Mouse (Mus musculus) WW6 (cell line): ENCODE results near the gene Pdzrn4.
"Not testable (repeated sequence)": the region's sequence is repeated elsewhere in the genome, so short reads cannot be mapped to it uniquely, and the experiment has no call there.

Experiments
- DNase-seq: peaks from one replicate; pipeline ENCODE4 v3.0.0-alpha.2; 2013; ENCODE audit warnings: low read depth, low spot score

The Pdzrn4 gene

DNA sequence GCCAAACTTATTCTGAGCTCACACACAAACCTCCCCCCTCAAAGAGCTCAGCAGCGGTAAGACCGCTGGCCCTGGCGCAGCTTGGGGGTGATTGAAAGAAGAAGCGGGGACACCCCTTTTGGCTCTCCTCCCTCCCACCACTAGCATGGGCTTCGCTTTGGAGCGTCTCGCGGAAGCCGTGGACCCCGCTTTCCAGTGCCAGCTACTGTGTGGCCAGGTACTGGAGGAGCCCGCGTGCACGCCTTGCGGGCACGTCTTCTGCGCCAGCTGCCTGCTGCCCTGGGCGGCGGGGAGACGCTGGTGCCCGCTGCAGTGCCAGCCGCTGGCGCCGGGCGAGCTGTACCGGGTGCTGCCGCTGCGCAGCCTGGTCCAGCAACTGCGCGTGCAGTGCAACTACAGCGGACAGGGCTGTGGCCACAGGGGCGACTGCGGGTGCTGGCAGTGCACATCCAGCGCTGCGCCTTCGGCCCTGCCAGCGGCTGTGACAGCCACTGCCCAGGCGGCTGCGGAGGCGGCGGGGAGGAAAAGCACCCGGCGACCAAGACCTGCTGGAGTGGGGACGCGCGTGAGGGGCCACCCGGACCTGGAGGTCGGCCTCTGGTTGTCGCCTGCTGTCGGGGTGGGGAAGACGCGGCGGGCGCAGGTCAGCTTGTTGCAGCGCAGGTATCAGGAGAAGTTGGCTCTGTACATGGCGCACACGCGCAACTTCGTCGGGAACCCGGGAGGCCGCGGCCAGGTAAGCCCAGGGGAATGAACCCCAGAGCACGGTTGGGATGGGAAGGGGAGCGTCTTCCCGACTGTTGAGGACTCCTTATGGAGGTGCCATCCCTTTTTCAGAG is at the start of gene Pdzrn4:
TSS of gene Pdzrn4 (plus strand) at position 112 of the 839 bp plus-strand sequence.
- no peak for DNase-seq

- DNase-seq: no peak
Observed at GRCm38 (mm10) chr15:92347426-92347825, 49.3 kb upstream of the Pdzrn4 start.

DNA sequence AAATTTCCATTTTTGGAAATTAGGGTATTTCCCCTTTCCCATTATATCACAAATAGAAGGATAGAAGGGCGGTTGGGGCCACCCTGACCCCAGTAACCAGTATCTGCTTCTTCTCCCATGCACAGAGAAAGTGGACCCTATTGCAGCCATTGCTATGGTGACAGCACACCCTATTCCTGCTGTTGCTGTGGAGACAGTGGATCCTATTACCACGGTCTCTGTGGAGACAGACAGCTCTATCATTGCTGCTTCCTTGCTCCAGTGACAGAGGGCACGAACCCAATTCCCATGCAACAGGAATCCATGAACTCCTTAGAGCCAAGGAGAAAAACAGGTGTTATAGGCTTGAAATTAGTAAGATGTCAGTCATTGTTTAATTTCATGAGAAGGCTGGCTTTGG is 48.8 kb upstream of the Pdzrn4 start:
- no peak for DNase-seq

DNA sequence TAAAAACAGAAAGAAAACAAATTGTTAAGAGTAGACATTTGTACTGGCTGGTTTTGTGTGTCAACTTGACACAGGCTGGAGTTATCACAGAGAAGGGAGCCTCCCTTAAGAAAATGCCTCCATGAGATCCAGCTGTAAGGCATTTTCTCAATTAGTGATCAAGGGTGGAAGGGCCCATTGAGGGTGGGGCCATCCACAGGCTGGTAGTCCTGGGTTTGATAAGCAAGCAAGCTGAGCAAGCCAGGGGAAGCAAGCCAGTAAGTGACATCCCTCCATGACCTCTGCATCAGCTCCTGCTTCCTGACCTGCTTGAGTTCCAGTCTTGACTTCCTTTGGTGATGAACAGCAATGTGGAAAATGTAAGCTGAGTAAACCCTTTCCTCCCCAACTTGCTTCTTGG is 48.2 kb upstream of the Pdzrn4 start:
- not testable (repeated sequence) for DNase-seq

DNA sequence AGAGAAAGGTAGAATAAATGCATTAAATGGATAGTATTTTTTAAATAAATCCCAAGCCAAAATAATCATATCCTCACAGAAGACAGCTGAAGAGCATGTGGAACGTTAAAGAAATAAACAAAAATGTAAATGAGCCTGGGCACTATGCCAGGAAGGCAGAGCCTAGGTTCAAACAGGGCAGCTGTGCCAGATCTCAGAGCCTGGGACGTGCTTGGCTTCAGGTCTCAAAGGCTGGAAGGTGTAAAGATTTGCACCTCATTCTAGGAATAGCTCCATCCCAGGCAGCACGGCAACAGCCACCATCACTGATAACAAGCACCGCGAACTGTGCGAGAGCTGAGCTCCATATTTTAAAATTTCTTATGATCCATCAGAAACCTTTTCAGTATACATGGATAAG is 32.5 kb upstream of the Pdzrn4 start:
- DNase-seq: no peak

DNA sequence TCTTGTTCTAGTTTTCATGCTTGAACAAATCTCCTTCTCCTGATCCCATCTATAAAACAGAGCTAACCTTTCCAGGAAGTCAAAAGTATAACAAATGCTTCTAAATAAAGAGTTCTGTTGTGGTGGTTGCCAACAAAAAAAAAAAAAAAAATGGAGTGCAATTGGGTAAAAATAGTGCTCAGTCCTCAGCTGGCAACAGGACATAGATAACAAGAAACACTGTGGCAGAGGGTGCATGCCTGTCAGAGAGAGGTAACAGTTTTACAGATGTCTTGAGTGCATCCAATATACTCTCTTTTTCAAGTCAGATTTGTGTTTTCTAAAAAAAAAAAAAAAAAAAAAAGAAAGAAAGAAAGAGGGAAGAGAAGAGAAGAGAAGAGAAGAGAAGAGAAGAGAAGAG is 32.1 kb upstream of the Pdzrn4 start:
- DNase-seq: no peak

DNA sequence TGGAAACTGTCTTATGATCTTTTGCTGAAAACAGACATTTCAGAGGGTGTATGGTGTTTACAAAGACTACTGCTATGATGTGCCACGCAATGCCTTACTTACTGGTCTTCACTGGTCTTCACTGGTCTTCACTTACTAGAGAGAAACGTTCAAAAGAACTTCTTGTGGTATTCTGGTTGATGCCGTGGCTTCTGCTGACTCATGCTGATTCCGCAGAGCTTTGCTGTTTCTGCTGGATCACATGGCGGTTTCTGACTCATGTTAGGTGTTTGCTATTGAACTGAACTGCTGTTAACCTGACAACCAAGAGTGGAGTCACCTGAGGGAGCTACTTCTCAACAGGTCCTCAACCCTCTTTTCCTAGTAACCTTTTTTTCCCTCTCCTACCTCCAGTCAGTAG is 1.9 kb upstream of the Pdzrn4 start:
- DNase-seq: no peak

GRCm38 (mm10) chr15:92398747-92399146 is 2.1 kb downstream of the Pdzrn4 start:
- DNase-seq: no peak

DNA sequence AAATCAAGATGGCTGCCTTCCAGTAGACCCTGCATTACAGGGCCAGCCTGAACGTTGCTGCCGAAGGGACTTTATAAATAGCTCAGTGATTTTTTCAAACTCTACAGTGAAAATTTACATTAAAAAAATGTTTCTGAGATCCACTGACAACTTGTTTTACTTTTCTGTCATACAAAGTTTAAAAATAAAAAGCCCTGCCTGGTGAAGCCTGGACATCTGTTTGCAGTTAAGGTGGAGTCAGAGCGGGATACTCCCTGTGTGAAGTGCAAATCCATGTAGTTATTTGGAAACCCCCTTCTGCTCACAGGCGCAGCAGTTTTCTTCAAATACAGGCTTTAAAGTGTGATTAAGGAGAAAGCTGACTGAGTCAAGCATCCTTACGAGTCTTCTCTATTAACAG is 2.6 kb downstream of the Pdzrn4 start:
- no peak for DNase-seq

DNA sequence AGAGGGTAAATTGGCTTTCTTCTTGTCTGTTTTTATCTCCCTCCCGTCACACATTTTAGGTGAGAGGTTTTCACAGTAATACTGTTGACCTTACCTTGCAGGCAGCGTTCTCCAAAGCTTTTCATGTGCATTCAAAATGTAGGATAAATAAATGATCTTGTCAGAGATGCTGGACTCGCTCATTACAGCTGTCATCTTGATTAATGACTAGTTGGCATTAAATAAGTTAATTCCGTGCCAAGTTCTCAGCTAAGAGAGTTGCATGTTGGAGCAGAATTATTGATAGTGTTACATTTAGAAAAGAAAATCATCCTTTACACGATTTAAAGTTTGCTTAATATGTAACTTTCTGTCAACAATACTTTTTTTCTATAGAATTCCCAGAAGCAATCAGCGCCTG is 4.9 kb downstream of the Pdzrn4 start:
- DNase-seq: no peak

- no peak for DNase-seq
Observed at GRCm38 (mm10) chr15:92415323-92415722, 18.6 kb downstream of the Pdzrn4 start.

DNA sequence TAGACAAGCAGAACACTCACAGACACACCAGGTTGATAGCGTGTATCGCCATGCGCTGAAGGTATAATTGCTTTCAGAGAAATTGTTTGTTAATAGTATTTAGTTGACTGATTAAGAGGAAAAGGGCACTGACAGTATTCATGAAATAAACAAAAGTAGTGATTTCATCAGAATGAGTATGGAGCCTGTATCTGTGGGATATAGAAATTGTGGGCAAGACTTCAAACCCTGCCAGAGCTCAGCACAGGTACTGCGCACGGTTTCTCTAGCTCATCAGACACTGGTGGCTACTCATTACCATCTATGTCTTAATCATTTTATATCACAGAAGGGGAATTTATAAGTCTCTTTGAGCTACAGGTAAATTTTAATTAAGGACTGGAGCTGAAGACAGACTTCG is 19.5 kb downstream of the Pdzrn4 start:
- DNase-seq: no peak

DNA sequence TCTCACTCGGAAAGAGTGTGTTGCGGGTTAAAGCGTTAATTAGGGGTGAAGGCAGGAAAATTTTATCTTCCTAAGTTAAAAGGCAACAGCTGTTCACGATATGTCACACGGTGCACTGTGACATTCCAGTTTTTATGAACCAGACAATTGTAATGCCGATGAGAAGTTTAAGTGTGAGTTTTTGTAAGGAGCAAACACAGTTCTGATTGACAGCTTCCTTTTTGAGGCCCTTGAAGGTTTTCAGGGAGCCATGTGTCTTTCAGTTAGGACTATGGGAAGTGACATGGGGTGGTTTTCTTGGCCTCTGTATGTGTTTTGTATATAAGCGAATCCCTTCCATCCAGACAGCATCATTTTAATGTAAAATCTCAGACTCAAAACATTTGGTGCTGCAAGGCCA is 20.0 kb downstream of the Pdzrn4 start:
- no peak for DNase-seq

GRCm38 (mm10) chr15:92417120-92417519 is 20.4 kb downstream of the Pdzrn4 start:
- no peak for DNase-seq

GRCm38 (mm10) chr15:92434605-92435004 is 37.9 kb downstream of the Pdzrn4 start:
- DNase-seq: no peak

GRCm38 (mm10) chr15:92435306-92435705 is 38.6 kb downstream of the Pdzrn4 start:
- DNase-seq: no peak

GRCm38 (mm10) chr15:92441630-92442180 is 45.0 kb downstream of the Pdzrn4 start:
- no peak for DNase-seq

GRCm38 (mm10) chr15:92447708-92448147 is 51.0 kb downstream of the Pdzrn4 start:
- no peak for DNase-seq

DNA sequence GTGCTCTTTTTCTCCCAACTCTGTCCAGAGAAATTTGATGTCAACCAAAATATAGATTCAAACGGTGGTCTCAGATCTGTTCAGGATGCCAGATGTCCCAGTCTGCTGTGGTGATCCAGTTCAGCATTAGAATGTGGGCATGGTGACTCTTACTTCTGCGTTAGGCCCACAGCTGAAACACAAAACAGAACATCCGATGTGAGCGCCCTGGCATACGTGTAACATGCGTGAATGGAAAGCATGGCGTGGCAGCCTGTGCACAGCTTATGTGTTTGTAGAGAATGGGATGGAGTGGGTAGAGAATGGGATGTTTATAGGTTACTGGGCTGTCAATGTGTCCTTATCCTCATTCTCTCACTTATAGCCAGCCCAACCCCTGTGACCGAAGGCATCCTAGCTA is 52.4 kb downstream of the Pdzrn4 start:
- no peak for DNase-seq

DNA sequence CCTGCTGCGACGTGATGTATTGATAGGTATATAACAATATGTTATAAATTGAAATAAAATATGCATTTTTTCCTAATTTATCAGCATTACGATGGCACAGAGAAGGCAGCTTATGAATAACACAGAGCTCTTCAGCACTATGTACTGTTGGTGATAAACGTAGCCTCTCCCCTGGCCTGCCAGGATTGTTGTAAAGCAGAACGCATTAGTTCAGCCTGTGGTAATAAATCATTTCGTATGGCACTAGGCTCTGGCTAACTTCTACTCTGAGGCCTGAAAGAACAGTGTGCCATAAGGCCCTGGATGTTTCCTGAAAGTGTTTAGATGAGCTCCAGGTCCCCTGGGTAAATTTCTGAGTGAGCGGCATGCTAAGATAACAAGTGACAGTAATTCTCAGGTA is 55.9 kb downstream of the Pdzrn4 start:
- no peak for DNase-seq

DNA sequence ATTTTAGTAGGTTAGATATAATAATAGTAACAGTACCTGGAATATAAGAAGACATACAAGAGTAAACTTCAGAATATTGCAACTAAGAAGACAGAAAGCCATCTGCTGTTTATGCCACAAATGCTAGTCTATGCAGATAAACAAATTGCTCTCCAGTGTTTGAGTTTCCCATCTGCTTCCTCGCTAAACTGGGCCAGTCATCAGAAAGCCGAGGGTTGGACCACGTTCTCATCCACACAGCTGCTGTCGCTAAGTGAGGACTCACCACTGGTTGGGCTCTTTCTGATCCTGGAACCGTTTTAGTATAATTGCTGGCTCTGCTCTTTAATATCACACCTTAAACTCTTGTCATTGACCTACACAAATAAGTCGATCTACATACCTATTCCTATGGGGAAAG is 85.5 kb downstream of the Pdzrn4 start:
- DNase-seq: no peak

GRCm38 (mm10) chr15:92491376-92491775 is 94.7 kb downstream of the Pdzrn4 start:
- DNase-seq: no peak

DNA sequence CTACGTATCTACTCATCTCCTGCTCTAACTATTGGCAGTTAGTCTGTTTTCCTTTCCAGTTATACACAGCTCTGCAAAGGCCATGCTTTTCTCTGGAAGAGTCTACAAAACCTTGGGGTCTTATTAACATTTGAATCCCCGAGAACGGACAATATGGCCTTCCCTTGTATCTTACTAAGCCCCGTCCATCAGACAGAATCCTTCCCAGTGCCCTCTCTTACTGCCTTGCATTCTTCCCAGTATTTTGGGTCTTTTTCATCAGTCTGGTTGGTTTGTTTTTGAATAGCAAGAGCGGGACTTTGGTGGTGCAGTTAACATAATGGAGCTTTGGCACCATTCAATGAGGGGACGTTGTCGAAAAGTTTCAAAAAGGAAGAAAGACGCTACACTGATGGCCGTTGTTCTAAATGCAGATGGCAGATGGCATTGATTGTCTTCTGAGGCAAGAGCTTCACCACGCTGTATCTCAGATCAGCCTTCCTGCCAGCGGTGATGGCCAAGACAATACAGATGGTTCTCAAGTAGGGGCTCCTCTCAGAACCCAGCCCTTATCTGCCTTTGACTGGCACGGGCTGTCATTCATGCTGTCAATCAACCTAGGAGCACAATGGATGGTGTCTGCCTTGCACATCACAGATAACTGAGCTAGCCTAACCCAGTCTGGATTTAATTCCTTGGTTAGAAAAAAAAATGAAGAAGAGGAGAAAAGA is 98.9 kb downstream of the Pdzrn4 start:
- DNase-seq: no peak
